Mouse (Mus musculus): ENCODE measurements around the gene Cyyr1. TPM values are rescaled to one million over a fixed set of nuclear protein-coding genes. Genes with fewer than 3 reads are reported as not detected.

Cyyr1 gene
- polyA plus RNA-seq, 1 experiment from 2014 or later: 2.5 TPM

- no peak for TF ChIP-seq CTCF (IDR thresholded peaks at IDR 0.05; ENCODE audit: low read depth)
- ATAC-seq: no peak
- no peaks in the 10 kb centered on the region for H3K27me3 ChIP-seq (replicated peaks; ENCODE audit: control insufficient read depth, insufficient read depth, low read length)
- peak overlapping the region; percentile 35; the same call in 1 of the 2 replicates for H3K27ac ChIP-seq (ENCODE audit: low read depth, low read length)
- H3K9ac ChIP-seq (ENCODE audit: low read depth, low read length): peak overlapping the region; percentile 40
- H3K4me3 ChIP-seq (ENCODE audit: low read depth, low read length): peak overlapping the region; percentile 37
- H3K4me2 ChIP-seq (replicated peaks; ENCODE audit: low read depth): peak overlapping the region; percentile 60
- no peaks in the 10 kb centered on the region for H3K9me3 ChIP-seq (ENCODE audit: control insufficient read depth)
- no peaks in the 10 kb centered on the region for H3K36me3 ChIP-seq (ENCODE audit: control insufficient read depth, insufficient read depth)
- H3K4me1 ChIP-seq (replicated peaks; ENCODE audit: control insufficient read depth, insufficient read depth, low read length): no peaks in the 10 kb centered on the region; the same call in 1 of the 2 replicates
- WGBS: 5% methylated on average over 25 of the region's 25 CpGs
Observed at GRCm38 (mm10) chr16:85549971-85550567, 3.1 kb downstream of the Cyyr1 start.

DNA sequence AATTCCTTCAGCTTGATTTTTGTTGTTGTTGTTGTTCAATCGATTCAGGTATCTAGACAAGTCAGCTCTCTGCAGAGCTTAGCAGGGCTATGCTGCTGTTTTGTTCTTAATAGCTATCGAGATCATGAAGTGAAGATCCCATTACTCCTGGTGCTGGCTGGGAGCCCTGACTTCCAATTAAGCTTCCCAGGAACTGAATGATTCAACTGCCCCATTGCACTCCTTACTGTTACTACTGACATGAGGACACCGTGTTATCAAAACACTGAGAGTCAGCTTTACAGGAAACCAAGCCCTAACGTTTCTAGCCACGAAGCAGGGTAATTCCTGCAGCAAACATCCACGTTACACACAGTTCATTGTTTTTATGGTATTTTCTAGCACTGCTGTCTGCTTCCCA, 6.7 kb downstream of the Cyyr1 start:
- WGBS: 56% methylated on average over 6 of the region's 6 CpGs
- Histone ChIP-seq H3K27me3 (replicated peaks; ENCODE audit: control insufficient read depth, insufficient read depth, low read length) (no peaks in the 10 kb centered on the region), H3K9ac (ENCODE audit: low read depth, low read length) (no peak overlapping the region), H3K9me3 (ENCODE audit: control insufficient read depth) (no peaks in the 10 kb centered on the region), H3K4me2 (replicated peaks; ENCODE audit: low read depth) (no peak overlapping the region), H3K4me1 (replicated peaks; ENCODE audit: control insufficient read depth, insufficient read depth, low read length) (no peaks in the 10 kb centered on the region; the same call in 1 of the 2 replicates), H3K36me3 (ENCODE audit: control insufficient read depth, insufficient read depth) (no peaks in the 10 kb centered on the region), H3K27ac (ENCODE audit: low read depth, low read length) (no peak overlapping the region), H3K4me3 (ENCODE audit: low read depth, low read length) (no peak overlapping the region)
- TF ChIP-seq CTCF (IDR thresholded peaks at IDR 0.05; ENCODE audit: low read depth): no peak
- ATAC-seq: no peak

- no peak overlapping the region for H3K9ac ChIP-seq (ENCODE audit: low read depth, low read length)
- H3K9me3 ChIP-seq (ENCODE audit: control insufficient read depth): no peaks in the 10 kb centered on the region
- no peaks in the 10 kb centered on the region for H3K36me3 ChIP-seq (ENCODE audit: control insufficient read depth, insufficient read depth)
- no peaks in the 10 kb centered on the region for H3K27me3 ChIP-seq (replicated peaks; ENCODE audit: control insufficient read depth, insufficient read depth, low read length)
- no peak for ATAC-seq
- no peak overlapping the region for H3K4me2 ChIP-seq (replicated peaks; ENCODE audit: low read depth)
- TF ChIP-seq CTCF (IDR thresholded peaks at IDR 0.05; ENCODE audit: low read depth): no peak
- no peak overlapping the region for H3K27ac ChIP-seq (ENCODE audit: low read depth, low read length)
- no peak overlapping the region for H3K4me3 ChIP-seq (ENCODE audit: low read depth, low read length)
- WGBS: 55% methylated on average over 4 of the region's 4 CpGs
- H3K4me1 ChIP-seq (replicated peaks; ENCODE audit: control insufficient read depth, insufficient read depth, low read length): no peaks in the 10 kb centered on the region
Observed at GRCm38 (mm10) chr16:85541676-85542273, 11.4 kb downstream of the Cyyr1 start.

GRCm38 (mm10) chr16:85541023-85541422, 12.2 kb downstream of the Cyyr1 start:
- no peak for TF ChIP-seq CTCF (IDR thresholded peaks at IDR 0.05; ENCODE audit: low read depth)
- H3K4me3 ChIP-seq (ENCODE audit: low read depth, low read length): no peak overlapping the region
- H3K9me3 ChIP-seq (ENCODE audit: control insufficient read depth): no peaks in the 10 kb centered on the region
- no peaks in the 10 kb centered on the region for H3K36me3 ChIP-seq (ENCODE audit: control insufficient read depth, insufficient read depth)
- no peak overlapping the region for H3K9ac ChIP-seq (ENCODE audit: low read depth, low read length)
- WGBS: 85% methylated on average over 6 of the region's 6 CpGs
- ATAC-seq: no peak
- no peaks in the 10 kb centered on the region for H3K4me1 ChIP-seq (replicated peaks; ENCODE audit: control insufficient read depth, insufficient read depth, low read length)
- no peaks in the 10 kb centered on the region for H3K27me3 ChIP-seq (replicated peaks; ENCODE audit: control insufficient read depth, insufficient read depth, low read length)
- no peak overlapping the region for H3K4me2 ChIP-seq (replicated peaks; ENCODE audit: low read depth)
- H3K27ac ChIP-seq (ENCODE audit: low read depth, low read length): no peak overlapping the region

DNA sequence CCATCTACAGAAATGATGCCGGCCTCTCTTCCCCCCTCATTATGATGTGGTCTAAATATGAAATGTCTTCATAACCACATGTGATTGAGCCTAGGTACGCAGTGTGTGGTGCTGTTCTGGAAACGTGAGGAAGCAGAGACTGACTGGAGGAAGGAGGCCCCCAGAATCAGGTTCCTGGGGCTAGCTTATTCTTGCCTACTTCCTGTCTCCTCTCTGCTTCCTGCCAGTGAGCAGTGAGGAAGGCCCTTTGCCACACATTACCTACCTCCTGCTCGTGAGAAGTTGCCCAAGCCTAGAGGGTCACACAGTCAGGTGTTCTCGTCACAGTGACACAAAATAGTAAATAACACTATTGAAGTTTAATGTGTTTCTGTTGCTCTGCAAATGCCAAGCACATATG, 14.8 kb downstream of the Cyyr1 start:
- no peak overlapping the region for H3K4me2 ChIP-seq (replicated peaks; ENCODE audit: low read depth)
- H3K4me3 ChIP-seq (ENCODE audit: low read depth, low read length): no peak overlapping the region
- H3K27me3 ChIP-seq (replicated peaks; ENCODE audit: control insufficient read depth, insufficient read depth, low read length): no peaks in the 10 kb centered on the region
- WGBS: 69% methylated on average over 5 of the region's 5 CpGs
- no peak overlapping the region for H3K27ac ChIP-seq (ENCODE audit: low read depth, low read length)
- no peak for ATAC-seq
- H3K4me1 ChIP-seq (replicated peaks; ENCODE audit: control insufficient read depth, insufficient read depth, low read length): no peaks in the 10 kb centered on the region
- no peak overlapping the region for H3K9ac ChIP-seq (ENCODE audit: low read depth, low read length)
- H3K36me3 ChIP-seq (ENCODE audit: control insufficient read depth, insufficient read depth): no peaks in the 10 kb centered on the region
- no peak for TF ChIP-seq CTCF (IDR thresholded peaks at IDR 0.05; ENCODE audit: low read depth)
- H3K9me3 ChIP-seq (ENCODE audit: control insufficient read depth): no peaks in the 10 kb centered on the region

DNA sequence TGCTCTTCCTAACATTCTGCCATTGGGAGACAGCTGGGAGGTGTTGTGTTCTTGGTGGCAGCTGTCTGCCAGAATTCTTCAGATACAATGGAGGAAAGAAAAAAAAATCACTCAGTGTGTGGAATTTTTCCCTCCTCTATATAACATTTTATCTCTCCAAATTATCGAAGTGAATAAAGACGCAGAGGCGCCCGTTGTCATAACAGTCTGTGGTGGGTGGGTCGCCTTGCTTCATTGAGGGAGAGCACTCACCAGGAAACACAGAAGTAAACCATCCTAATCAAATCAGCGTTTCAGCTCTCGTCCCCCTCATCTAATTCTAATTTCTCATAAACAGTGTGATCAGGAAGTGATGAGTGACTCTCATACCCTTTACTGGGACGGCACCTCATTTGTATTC, 17.1 kb downstream of the Cyyr1 start:
- Histone ChIP-seq H3K27me3 (replicated peaks; ENCODE audit: control insufficient read depth, insufficient read depth, low read length) (no peaks in the 10 kb centered on the region), H3K9ac (ENCODE audit: low read depth, low read length) (no peak overlapping the region), H3K9me3 (ENCODE audit: control insufficient read depth) (no peaks in the 10 kb centered on the region), H3K27ac (ENCODE audit: low read depth, low read length) (no peak overlapping the region), H3K4me2 (replicated peaks; ENCODE audit: low read depth) (no peak overlapping the region), H3K4me3 (ENCODE audit: low read depth, low read length) (no peak overlapping the region), H3K4me1 (replicated peaks; ENCODE audit: control insufficient read depth, insufficient read depth, low read length) (no peaks in the 10 kb centered on the region), H3K36me3 (ENCODE audit: control insufficient read depth, insufficient read depth) (no peaks in the 10 kb centered on the region)
- WGBS: 79% methylated on average over 8 of the region's 8 CpGs
- ATAC-seq: no peak
- no peak for TF ChIP-seq CTCF (IDR thresholded peaks at IDR 0.05; ENCODE audit: low read depth)

All from intestine, postnatal 0 days (tissue).